Mouse (Mus musculus): ENCODE measurements around the gene A4galt.

GRCm38 (mm10) chr15:83193413-83193812 lies 58.2 kb downstream of the A4galt start:
- no peak for TF ChIP-seq CTCF (conservative IDR thresholded peaks at IDR 0.05 in 1 of 2, IDR thresholded peaks at IDR 0.05 in 1 of 2; ENCODE audit: low read depth in 2 of 2, low read length in 2 of 2)
- TF ChIP-seq ZC3H11A (IDR thresholded peaks at IDR 0.05; ENCODE audit: low read depth, low read length): no peak
- TF ChIP-seq MYC (IDR thresholded peaks at IDR 0.05; ENCODE audit: low read depth, low read length): no peak
- no peak for TF ChIP-seq NRF1 (IDR thresholded peaks at IDR 0.05; ENCODE audit: low read depth, low read length)

All from CH12.LX (cell line).